Mouse (Mus musculus) lung, postnatal 0 days (tissue): Measurements from ENCODE around the gene Fggy.

Experiments
- CTCF ChIP-seq: IDR thresholded peaks from 2 replicates; pipeline ENCODE4 v1.5.1; 2016; ENCODE audit warnings: antibody characterized with exemption, mild to moderate bottlenecking
- EP300 ChIP-seq: IDR thresholded peaks from 2 replicates; pipeline ENCODE4 v1.6.1; 2016; ENCODE audit warnings: antibody characterized with exemption, mild to moderate bottlenecking, control low read depth

DNA sequence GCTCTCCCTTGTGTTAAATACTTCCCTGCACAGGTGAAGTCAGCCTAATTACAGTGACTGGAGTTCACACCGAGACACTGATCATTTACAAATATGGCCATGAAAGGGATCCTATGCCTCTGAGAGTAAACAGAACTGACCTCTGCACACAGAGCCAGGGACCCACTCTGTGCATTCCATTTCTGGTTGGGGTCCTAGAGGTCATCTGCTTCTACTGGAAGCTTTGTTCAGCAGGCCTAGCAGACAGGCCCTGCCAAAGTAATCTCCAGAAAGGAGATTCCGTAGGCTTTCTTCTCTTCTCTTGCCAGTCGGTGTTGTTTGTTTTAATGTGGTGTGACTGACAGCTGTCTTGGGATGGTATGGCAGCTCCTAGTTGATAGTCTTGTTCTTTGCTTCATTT is 101.7 kb downstream of the Fggy start:
- TF ChIP-seq CTCF (no peak), EP300 (no peak)
